Mouse (Mus musculus): ENCODE results near the gene Tmbim4. TPM values are rescaled to one million over a fixed set of nuclear protein-coding genes. Genes with fewer than 3 reads are reported as not detected.

Gene Tmbim4
- total and polyA plus RNA-seq, 2 experiments from 2014 or later = 40.4 to 100 TPM

- Histone ChIP-seq H3K4me1 (ENCODE audit: insufficient read depth) (no peaks in the 10 kb centered on the region), H3K4me2 (ENCODE audit: low read depth) (no peak overlapping the region), H3K27ac (ENCODE audit: low read depth, low read length) (no peak overlapping the region), H3K36me3 (ENCODE audit: insufficient read depth) (peaks cover 16% of the 10 kb centered on the region), H3K4me3 (ENCODE audit: low read depth, low read length) (no peak overlapping the region), H3K9ac (no peak overlapping the region), H3K27me3 (ENCODE audit: insufficient read depth, low read length) (no peaks in the 10 kb centered on the region), H3K9me3 (ENCODE audit: low read length) (no peaks in the 10 kb centered on the region)
- DNase-seq (no peak), ATAC-seq (no peak)
- no peak for TF ChIP-seq CTCF (IDR thresholded peaks at IDR 0.05; ENCODE audit: low read depth)
- 87% methylated on average over 7 of the region's 7 CpGs for WGBS
These were observed 19.4 kb downstream of the Tmbim4 start for GRCm38 (mm10) chr10:120220776-120221175.

DNA sequence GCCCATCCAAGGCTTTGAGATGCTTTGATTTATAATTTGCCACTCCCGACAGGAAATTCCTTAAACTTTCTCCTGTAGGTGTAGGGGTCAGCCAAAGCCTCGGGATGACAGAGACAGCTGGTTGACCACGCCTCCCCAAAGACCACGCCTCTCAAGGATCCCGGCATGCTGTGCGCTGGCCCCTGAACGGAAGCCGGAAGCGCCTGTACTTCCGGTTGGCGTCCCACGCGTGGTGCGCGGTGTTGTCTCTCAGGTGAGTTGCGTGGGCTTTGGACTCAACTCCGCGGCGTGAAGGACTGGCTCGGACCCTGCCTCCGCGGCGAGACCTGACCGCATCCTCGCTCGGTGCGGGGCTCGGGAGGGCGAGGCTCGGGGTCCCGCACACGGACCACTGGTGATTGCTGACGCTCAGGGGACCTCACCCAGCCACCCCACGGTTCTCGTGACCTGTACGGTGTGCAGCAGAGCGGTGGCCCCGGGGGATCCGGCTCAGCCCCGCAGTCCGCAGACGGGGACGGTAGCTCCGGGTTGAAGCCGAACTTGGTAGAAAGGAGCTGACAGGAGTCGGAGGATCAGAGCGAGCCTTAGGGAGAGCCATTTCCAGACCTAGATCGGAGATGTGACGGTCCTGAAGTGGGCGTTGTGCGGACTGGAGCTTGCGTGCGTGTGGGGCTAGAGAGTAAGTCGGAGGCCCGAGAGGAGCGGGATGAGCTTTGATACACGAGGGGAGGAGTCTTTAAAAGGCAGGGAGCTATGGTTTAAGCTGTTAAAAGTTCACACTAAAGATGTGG, 25.7 kb downstream of the Tmbim4 start, which contains the start of gene Llph:
Gene Llph, plus strand, starts transcription at position 200 of the 791 bp plus-strand sequence.
- Histone ChIP-seq H3K9me3 (ENCODE audit: low read length) (no peaks in the 10 kb centered on the region), H3K4me1 (ENCODE audit: insufficient read depth) (no peaks in the 10 kb centered on the region), H3K4me3 (ENCODE audit: low read depth, low read length) (peak within 1 kb of the TSS; percentile 85), H3K9ac (peak within 1 kb of the TSS; percentile 67), H3K27ac (ENCODE audit: low read depth, low read length) (peak within 1 kb of the TSS; percentile 57), H3K4me2 (ENCODE audit: low read depth) (peak within 1 kb of the TSS; percentile 85), H3K27me3 (ENCODE audit: insufficient read depth, low read length) (no peaks in the 10 kb centered on the region), H3K36me3 (ENCODE audit: insufficient read depth) (peaks cover 19% of the 10 kb centered on the region)
- under 1% methylated on average over 57 of the region's 57 CpGs for WGBS
- no peak for TF ChIP-seq CTCF (IDR thresholded peaks at IDR 0.05; ENCODE audit: low read depth)
- DNase-seq (peak; percentile 89), ATAC-seq (peak; percentile 97)

DNA sequence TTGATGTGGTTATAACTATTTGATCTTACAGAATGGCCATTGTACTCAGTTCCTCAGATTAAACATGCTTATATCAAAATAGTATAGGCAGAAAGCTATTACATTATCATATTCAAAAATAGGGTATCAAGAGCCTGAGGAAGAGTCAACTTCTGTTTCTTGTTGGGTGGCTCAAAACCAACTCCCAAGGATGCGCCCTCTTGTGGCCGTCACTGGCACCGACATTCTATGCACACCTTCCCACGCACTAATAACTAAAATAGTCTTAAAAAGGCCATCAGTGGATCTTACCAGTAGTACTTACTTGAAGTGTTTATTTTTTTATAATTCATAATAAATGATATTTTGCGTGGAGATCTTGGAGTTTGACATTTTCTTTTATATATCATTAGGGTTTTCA, 30.3 kb downstream of the Tmbim4 start:
- WGBS = 25% methylated on average over 5 of the region's 5 CpGs
- Histone ChIP-seq H3K4me3 (ENCODE audit: low read depth, low read length) (no peak overlapping the region), H3K4me2 (ENCODE audit: low read depth) (no peak overlapping the region), H3K36me3 (ENCODE audit: insufficient read depth) (peaks cover 23% of the 10 kb centered on the region), H3K27me3 (ENCODE audit: insufficient read depth, low read length) (no peaks in the 10 kb centered on the region), H3K9me3 (ENCODE audit: low read length) (no peaks in the 10 kb centered on the region), H3K9ac (no peak overlapping the region), H3K4me1 (ENCODE audit: insufficient read depth) (no peaks in the 10 kb centered on the region), H3K27ac (ENCODE audit: low read depth, low read length) (no peak overlapping the region)
- TF ChIP-seq CTCF (IDR thresholded peaks at IDR 0.05; ENCODE audit: low read depth) = peak; percentile 80
- ATAC-seq = no peak
- DNase-seq = peak; percentile 73

GRCm38 (mm10) chr10:120233655-120234367, 32.4 kb downstream of the Tmbim4 start:
- Histone ChIP-seq H3K9me3 (ENCODE audit: low read length) (no peaks in the 10 kb centered on the region), H3K9ac (no peak overlapping the region), H3K4me1 (ENCODE audit: insufficient read depth) (no peaks in the 10 kb centered on the region), H3K4me3 (ENCODE audit: low read depth, low read length) (no peak overlapping the region), H3K36me3 (ENCODE audit: insufficient read depth) (peaks cover 21% of the 10 kb centered on the region), H3K4me2 (ENCODE audit: low read depth) (no peak overlapping the region), H3K27ac (ENCODE audit: low read depth, low read length) (no peak overlapping the region), H3K27me3 (ENCODE audit: insufficient read depth, low read length) (no peaks in the 10 kb centered on the region)
- DNase-seq = peak; percentile 84
- WGBS = 32% methylated on average over 18 of the region's 18 CpGs
- peak; percentile 40; the same call in 1 of the 2 replicates for ATAC-seq
- peak; percentile 86 for TF ChIP-seq CTCF (IDR thresholded peaks at IDR 0.05; ENCODE audit: low read depth)

DNA sequence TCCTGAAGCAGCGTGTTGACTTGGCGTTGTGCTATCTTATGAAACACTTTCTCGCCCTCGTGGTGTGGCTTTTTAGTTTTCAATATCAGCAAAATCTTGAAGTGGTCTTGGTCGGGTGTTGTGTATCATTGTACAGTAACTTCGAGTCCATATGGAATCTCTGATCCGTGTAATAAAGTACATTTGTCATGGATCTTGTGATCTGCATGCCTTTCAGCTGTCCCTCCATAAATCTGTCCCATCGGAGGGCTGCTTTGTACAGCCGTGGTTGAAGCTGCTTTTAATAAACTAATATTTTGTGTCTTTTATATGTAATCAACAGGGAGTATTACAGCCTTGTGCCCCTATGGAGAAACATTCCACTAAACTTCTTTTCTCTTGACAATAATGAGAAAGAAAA, 35.5 kb downstream of the Tmbim4 start:
- Histone ChIP-seq H3K9ac (no peak overlapping the region), H3K4me2 (ENCODE audit: low read depth) (no peak overlapping the region), H3K36me3 (ENCODE audit: insufficient read depth) (peaks cover 5% of the 10 kb centered on the region; the same call in 1 of the 2 replicates), H3K27ac (ENCODE audit: low read depth, low read length) (no peak overlapping the region), H3K27me3 (ENCODE audit: insufficient read depth, low read length) (no peaks in the 10 kb centered on the region), H3K4me1 (ENCODE audit: insufficient read depth) (no peaks in the 10 kb centered on the region), H3K4me3 (ENCODE audit: low read depth, low read length) (no peak overlapping the region), H3K9me3 (ENCODE audit: low read length) (no peaks in the 10 kb centered on the region)
- no peak for DNase-seq
- ATAC-seq = no peak
- 80% methylated on average over 9 of the region's 9 CpGs for WGBS
- TF ChIP-seq CTCF (IDR thresholded peaks at IDR 0.05; ENCODE audit: low read depth) = no peak

DNA sequence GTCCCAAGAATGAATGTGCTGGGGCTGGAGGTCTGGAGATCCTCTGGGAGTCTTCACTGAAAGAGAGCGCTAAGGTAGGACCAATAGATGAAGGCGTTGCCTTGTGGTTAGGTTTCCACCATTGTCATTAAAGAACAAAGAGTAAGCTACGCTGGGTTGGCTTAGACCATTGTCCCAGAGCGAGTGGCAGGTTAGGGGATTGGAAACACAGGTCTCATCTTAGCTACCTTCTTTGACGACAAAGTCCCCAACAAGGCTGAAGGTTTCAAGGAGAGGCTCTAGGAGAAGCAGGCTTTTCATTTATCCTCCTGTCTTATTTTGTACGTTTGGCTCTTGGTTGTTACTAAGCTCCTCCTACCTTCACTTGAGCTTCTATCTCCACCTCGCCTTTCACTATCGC, 36.9 kb downstream of the Tmbim4 start:
- no peak for ATAC-seq
- Histone ChIP-seq H3K36me3 (ENCODE audit: insufficient read depth) (no peaks in the 10 kb centered on the region), H3K27ac (ENCODE audit: low read depth, low read length) (no peak overlapping the region), H3K27me3 (ENCODE audit: insufficient read depth, low read length) (no peaks in the 10 kb centered on the region), H3K9me3 (ENCODE audit: low read length) (no peaks in the 10 kb centered on the region), H3K4me3 (ENCODE audit: low read depth, low read length) (no peak overlapping the region), H3K9ac (no peak overlapping the region), H3K4me1 (ENCODE audit: insufficient read depth) (no peaks in the 10 kb centered on the region), H3K4me2 (ENCODE audit: low read depth) (no peak overlapping the region)
- no peak for TF ChIP-seq CTCF (IDR thresholded peaks at IDR 0.05; ENCODE audit: low read depth)
- no peak for DNase-seq
- 84% methylated on average over 8 of the region's 8 CpGs for WGBS

GRCm38 (mm10) chr10:120239476-120239875, 38.1 kb downstream of the Tmbim4 start:
- no peak for ATAC-seq
- no peak overlapping the region for H3K9ac ChIP-seq
- no peak overlapping the region for H3K27ac ChIP-seq (ENCODE audit: low read depth, low read length)
- TF ChIP-seq CTCF (IDR thresholded peaks at IDR 0.05; ENCODE audit: low read depth) = no peak
- 74% methylated on average over 6 of the region's 6 CpGs for WGBS
- no peak overlapping the region for H3K4me3 ChIP-seq (ENCODE audit: low read depth, low read length)
- no peaks in the 10 kb centered on the region for H3K27me3 ChIP-seq (ENCODE audit: insufficient read depth, low read length)
- H3K4me2 ChIP-seq (ENCODE audit: low read depth) = no peak overlapping the region
- H3K9me3 ChIP-seq (ENCODE audit: low read length) = no peaks in the 10 kb centered on the region
- H3K36me3 ChIP-seq (ENCODE audit: insufficient read depth) = no peaks in the 10 kb centered on the region
- DNase-seq = no peak
- no peaks in the 10 kb centered on the region for H3K4me1 ChIP-seq (ENCODE audit: insufficient read depth)
